Mouse (Mus musculus): Measurements from ENCODE around the gene N4bp2.

- TF ChIP-seq POLR2A (IDR thresholded peaks at IDR 0.05; ENCODE audit: borderline replicate concordance, extremely low read depth, low read depth, low read length): no peak
- TF ChIP-seq CTCF (IDR thresholded peaks at IDR 0.05; ENCODE audit: insufficient read depth, low read length): no peak
These were observed 3.3 kb upstream of the N4bp2 start for GRCm38 (mm10) chr5:65760041-65760440.

All from lung, adult 2 months (tissue).